Mouse (Mus musculus): ENCODE data around the gene Ugp2. TPM values are rescaled to one million over a fixed set of nuclear protein-coding genes. Genes with fewer than 3 reads are reported as not detected.

Gene Ugp2
- total RNA-seq (2023), result 100 to 1,000 TPM in 1 of 2 experiments, 10 to 100 TPM in 1; 96.9 to 101 TPM

DNA sequence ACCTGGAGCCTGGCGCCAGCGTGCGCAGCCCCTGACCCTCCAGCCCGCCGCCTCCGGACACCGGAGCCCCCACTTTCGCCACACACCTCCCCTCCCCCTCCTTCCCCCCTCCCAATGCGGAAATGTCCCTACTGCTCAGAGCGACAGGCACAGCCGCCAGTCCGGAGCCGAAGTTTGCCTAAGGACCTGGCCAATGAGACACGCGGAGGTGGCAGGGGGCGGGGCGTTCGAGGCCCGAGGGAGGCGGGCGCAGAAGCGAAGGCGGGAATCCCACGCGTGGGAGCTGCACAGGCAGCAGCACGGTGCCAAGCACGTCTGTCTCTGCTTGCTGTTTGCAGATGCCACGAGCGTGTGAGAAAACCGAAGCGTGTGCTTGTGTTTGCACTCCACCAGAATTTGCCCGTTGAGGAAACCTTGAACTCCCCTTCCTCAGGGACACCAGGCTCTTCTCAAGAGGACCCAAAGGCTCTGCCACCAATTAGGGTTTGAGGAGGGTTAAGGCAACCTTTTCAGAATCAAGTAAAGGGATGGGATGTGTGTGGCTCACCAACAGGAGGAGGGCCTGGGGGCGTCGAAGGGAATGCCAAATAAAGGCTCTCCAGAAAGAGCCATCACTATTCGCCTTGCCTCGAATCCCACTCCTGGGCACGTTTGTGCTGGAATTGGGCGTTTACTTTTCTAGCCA lies at the start of gene Ugp2:
Gene Ugp2 (minus strand): TSS at position 80 of the 685 bp plus-strand sequence.

Other genes starting within 250 kb of the Ugp2 start
- gene Vps54, start 131.9 kb downstream of the Ugp2 start, total RNA-seq (2023), result 10 to 100 TPM; 74.3 to 80.3 TPM
- 1 to 10 TPM; 1.8 to 2.6 TPM for gene Wdpcp, start 201.0 kb upstream of the Ugp2 start, total RNA-seq (2023)
- gene Mdh1, start 201.2 kb upstream of the Ugp2 start, total RNA-seq (2023), result 10 to 100 TPM; 56.7 to 60.6 TPM